Mouse (Mus musculus) embryonic fibroblast, embryonic 13.5 days (primary cell): ENCODE data around the gene Rasgrp2. TPM values are rescaled to one million over a fixed set of nuclear protein-coding genes. Genes with fewer than 3 reads are reported as not detected.

Experiments used
- H3K27ac ChIP-seq: 2 replicates; pipeline ENCODE4 v1.5.1; 2012; ENCODE audit warnings: low read length, control low read depth, inconsistent platforms; ENCODE audit not compliant: insufficient read depth
- H3K4me1 ChIP-seq: 2 replicates; pipeline ENCODE4 v1.6.1; 2011; ENCODE audit warnings: low read length; ENCODE audit not compliant: control insufficient read depth, insufficient read depth
- H3K4me3 ChIP-seq: 2 replicates; pipeline ENCODE4 v1.5.1; 2011; ENCODE audit warnings: mild to moderate bottlenecking, control low read depth, low read length; ENCODE audit not compliant: insufficient read depth
- CTCF ChIP-seq: IDR thresholded peaks from 2 replicates; pipeline ENCODE4 v1.5.1; 2011; ENCODE audit warnings: mild to moderate bottlenecking, control low read depth, low read length, moderate library complexity, borderline replicate concordance; ENCODE audit not compliant: insufficient read depth
- POLR2A ChIP-seq: IDR thresholded peaks from 2 replicates; pipeline ENCODE4 v1.6.1; 2011; ENCODE audit warnings: low read depth, mild to moderate bottlenecking, control low read depth, low read length, moderate library complexity
- polyA plus RNA-seq: library from polyadenylated mRNA; stranded (reverse); fragments of >200 nt; gene quantifications from 2 replicates; pipeline ENCODE4 v1.2.4, GENCODE M21; 2011; ENCODE audit warnings: low read depth; ENCODE audit not compliant: missing spikeins, insufficient read length

Rasgrp2 gene
- polyA plus RNA-seq, result 1.8 and 2.3 TPM in 2 replicates

DNA sequence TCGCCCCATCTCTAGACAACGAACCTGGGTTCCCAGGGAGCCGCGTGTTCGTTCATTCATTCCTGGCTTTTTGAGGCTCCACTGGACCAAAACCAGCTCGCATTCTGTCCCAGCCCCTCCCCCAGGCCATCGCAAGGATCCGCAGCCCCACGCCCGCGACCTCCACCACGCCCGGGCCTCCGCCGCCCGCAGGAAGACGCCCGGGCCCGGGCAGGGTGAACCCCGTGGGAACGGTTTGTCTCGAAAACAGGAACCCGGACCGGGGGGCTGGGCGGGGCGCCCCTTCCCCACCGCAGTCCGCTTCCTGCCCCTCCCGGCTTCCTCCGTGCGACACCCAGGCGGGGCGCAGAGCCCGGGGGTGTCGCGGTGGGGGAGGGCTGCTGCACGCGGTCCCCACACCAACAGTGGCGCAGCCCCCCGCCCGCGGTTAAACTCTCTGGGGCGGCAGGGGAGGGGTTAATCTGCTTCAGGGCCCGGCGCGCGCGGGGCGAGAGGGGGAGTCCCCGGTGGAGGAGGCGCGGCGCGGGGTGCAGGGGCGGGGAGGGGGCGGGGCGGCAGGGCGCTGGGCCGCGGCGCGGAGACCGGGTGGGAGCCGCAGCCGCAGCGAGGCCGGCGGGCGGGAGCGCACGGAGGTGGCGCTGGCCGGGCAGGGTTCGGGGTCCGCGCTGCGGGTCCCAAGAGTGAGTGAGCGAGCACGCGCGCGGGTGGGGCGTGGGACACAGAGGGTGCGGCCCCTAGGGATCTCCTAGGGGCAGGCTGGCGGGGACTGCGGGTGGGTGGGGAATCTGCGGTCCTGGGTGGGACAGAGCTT lies at the start of gene Rasgrp2:
TSS of gene Rasgrp2 (plus strand) at position 56 of the 811 bp plus-strand sequence.
- Histone ChIP-seq H3K4me1 (no peaks in the 10 kb centered on the region), H3K4me3 (peak within 1 kb of the TSS; percentile 33), H3K27ac (no peak within 1 kb of the TSS)
- TF ChIP-seq POLR2A (no peak), CTCF (no peak)

DNA sequence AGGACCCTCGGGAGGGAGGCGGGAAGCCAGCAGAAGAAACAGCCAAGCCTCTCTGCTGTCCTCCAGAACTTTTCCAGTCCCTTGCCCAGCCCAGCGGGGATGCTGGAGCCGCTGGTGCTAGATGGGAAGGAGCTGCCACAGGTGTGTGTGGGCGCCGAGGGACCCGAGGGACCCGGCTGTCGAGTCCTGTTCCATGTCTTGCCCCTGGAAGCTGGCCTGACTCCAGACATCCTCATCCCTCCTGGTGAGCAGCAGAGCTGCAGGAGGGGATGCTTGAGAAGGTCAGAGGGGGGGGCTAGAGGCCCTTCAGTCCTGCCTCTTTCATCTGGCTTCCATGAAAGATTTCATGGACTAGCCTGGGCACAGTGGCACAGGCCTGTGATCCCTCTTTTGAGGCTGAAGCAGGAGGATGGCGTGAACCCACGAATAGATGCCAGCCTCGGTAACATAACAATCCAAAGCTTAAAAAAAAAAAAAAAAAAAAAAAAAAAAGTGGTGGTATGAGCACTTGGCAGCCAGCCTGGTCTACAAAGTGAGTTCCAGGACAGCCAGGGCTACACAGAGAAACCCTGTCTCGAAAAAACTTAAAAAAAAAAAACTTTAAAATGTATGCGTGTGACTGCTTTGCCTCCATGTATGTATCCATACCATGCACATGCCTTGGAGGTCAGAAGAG lies 47.6 kb upstream of the Rasgrp2 start:
- Histone ChIP-seq H3K27ac (no peak overlapping the region), H3K4me3 (no peak overlapping the region), H3K4me1 (no peaks in the 10 kb centered on the region)
- TF ChIP-seq CTCF, result no peak
- no peak for TF ChIP-seq POLR2A

DNA sequence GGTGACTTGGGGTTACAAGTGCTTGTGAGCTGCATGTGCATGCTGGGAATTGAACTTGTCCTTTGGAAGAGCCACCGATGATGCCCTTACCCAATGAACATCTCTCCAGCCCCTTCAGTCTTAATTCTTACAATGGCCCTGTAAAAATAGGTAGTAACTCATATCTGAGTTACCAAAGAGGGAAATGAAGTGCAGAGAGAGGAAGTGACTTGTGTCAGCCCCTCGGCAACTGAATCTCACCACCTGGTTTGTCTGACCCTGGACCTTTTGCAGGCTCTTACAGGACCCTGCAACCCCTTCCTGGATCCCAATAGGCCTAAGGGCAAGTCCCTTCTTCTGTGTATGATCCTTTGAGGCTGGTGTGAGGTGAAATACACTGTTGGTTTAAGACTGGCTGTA lies 47.0 kb upstream of the Rasgrp2 start:
- no peak for TF ChIP-seq POLR2A
- no peak for TF ChIP-seq CTCF
- H3K4me3 ChIP-seq, result no peak overlapping the region
- H3K4me1 ChIP-seq, result no peaks in the 10 kb centered on the region
- no peak overlapping the region for H3K27ac ChIP-seq

DNA sequence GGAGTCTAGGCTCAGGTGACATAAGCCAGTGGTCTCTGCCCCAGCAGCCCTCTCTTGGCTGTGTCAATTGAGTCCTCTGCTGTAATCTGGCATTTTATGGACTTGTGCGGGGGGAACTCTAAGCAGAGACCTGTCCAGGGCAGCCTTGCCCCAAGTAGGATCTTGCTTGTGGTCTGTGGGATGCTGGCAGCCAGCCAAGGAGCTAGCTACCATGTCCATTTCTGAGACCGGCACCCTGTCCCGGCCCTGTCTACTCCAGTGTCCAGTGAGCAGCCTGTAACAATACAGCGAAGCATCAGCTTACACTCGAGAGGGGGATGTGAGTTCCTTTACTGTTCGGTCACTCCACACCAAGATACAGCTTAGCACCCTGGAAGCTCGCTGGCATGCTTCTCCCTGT lies 45.1 kb upstream of the Rasgrp2 start:
- H3K4me1 ChIP-seq, result no peaks in the 10 kb centered on the region
- no peak overlapping the region for H3K4me3 ChIP-seq
- no peak overlapping the region for H3K27ac ChIP-seq
- no peak for TF ChIP-seq POLR2A
- TF ChIP-seq CTCF, result no peak

DNA sequence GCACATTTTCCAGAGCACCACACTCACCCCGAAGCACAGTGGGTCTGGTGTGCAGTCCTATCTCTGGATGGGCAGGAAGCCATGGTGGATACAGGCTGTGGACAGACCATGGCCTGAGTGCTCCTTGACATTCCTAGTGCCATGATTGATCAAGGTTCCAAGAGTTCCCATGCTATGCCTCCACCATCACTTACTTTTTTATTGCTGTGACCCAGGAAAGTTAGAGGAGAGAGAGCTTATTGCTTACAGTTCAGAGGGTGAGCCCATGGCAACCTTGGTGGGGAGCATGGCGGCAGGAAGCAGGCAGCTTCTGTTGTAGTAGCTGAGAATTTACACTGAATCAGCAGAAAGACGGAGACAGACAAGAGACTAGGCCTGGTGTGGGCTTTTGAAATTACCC lies 37.8 kb upstream of the Rasgrp2 start:
- Histone ChIP-seq H3K27ac (no peak overlapping the region), H3K4me1 (peaks cover 5% of the 10 kb centered on the region; the same call in 1 of the 2 replicates), H3K4me3 (no peak overlapping the region)
- TF ChIP-seq POLR2A, result no peak
- no peak for TF ChIP-seq CTCF

DNA sequence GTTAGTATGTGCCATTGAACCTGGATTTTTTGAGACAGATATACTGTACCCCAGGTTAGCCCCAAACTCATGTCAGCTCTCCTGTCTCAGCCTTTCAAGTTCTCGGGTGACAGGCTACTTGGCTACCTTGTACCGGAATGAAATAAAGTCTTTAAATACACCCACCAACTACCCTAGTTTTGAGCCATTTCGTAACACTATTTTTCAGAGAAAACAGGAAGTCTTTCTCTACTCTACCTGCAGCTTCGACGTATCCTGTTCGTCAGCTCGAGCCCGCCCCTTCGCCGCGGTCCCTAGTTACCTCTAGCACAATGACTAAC lies 36.1 kb upstream of the Rasgrp2 start:
- Histone ChIP-seq H3K4me1 (peaks cover 7% of the 10 kb centered on the region; the same call in 1 of the 2 replicates), H3K4me3 (peak overlapping the region; percentile 62), H3K27ac (0 out of 2 replicates have a peak overlapping the region, but pooled peaks have one; percentile 23)
- peak; percentile 44 for TF ChIP-seq POLR2A
- no peak for TF ChIP-seq CTCF

DNA sequence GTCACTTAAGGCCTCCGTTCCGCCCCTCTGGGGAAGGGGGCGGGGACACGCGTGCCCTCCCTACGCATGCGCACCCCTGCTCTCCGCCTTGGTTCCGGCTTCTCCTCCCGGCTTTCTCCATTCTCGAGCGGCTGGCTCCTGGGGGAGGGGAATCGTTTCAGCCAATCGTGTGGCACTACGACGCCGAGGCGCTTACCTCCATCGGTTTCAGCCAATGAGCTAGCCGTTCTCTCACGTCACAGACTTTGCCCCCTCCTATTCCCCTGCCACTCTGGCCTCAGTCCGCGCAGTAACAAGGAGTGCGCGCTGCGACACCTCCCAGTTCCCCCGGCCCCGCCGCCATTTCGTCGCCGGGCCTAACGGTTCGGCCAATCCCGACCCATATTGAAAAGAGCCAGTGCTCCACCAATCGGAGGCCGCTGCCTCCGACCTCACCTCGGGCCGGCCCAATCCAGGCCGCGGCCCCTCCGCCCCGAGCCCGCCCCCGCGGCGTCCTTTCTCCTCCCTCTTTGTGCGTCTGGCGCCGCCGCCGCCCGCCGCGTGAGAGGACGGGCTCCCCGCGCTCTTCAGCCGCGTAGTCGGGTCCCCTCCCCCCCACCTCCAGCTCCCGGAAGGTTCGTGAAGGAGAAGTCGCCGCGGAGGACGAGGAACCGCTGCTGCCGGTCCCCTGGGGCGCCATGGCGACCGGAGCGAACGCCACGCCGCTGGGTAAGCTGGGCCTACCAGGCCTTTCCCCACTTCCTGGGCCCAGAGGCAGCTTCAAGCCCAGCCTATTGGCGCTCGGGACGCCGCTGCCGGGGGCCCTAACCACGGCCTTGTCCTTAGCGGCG lies 35.5 kb upstream of the Rasgrp2 start, which contains the start of gene Sf1:
TSS of gene Sf1 (plus strand) at position 280 of the 830 bp plus-strand sequence.
- Histone ChIP-seq H3K4me3 (peak within 1 kb of the TSS; percentile 87), H3K27ac (peak within 1 kb of the TSS; percentile 98), H3K4me1 (peaks cover 7% of the 10 kb centered on the region; the same call in 1 of the 2 replicates)
- peak; percentile 56 for TF ChIP-seq POLR2A
- TF ChIP-seq CTCF, result no peak

DNA sequence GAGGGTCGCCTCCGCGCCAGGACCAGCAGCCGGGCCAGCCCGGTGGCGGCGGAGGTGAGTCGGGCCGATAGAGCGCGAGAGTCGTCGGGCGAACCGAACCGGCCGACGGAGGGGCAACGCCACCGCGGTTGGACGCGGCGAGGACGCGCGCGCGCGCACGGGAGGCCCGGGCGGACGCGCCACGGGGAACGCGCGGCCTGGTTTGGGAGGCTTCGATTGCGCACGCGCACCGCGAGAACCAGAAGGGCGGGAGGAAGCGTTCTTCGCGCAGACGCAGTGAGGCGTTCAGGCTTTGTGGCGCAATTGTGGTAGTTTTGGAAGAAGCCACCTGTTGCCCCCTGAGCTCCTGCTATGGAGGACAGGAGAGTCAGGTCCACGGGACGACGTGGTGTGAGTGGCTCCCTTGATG lies 34.8 kb upstream of the Rasgrp2 start:
- peak overlapping the region; percentile 98 for H3K27ac ChIP-seq
- peaks cover 7% of the 10 kb centered on the region; the same call in 1 of the 2 replicates for H3K4me1 ChIP-seq
- peak overlapping the region; percentile 87 for H3K4me3 ChIP-seq
- TF ChIP-seq POLR2A (0 out of 2 replicates have a peak, but pooled peaks have one; percentile 19), CTCF (no peak)

DNA sequence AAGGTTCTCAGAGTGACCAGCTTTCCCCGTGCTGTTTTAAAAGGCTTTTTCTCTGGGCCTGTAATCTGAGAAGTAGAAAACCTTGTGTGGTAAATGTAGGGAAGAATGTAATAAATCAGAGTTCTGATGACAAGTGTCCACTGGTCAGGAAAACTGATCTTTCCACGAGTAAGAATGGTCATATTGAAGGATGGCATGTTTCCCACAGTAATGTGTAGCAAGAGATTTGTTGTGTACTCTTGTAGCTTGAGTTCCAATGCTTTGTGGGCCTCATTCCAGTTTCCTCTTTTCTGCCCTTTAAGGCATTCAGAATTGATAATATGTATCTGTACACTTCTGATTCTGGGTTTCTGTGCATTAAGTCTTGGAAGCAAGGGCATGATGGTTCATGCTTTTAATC lies 34.3 kb upstream of the Rasgrp2 start:
- no peak overlapping the region for H3K27ac ChIP-seq
- H3K4me3 ChIP-seq, result peak overlapping the region; percentile 87
- TF ChIP-seq POLR2A, result no peak
- no peak for TF ChIP-seq CTCF
- peaks cover 7% of the 10 kb centered on the region; the same call in 1 of the 2 replicates for H3K4me1 ChIP-seq

DNA sequence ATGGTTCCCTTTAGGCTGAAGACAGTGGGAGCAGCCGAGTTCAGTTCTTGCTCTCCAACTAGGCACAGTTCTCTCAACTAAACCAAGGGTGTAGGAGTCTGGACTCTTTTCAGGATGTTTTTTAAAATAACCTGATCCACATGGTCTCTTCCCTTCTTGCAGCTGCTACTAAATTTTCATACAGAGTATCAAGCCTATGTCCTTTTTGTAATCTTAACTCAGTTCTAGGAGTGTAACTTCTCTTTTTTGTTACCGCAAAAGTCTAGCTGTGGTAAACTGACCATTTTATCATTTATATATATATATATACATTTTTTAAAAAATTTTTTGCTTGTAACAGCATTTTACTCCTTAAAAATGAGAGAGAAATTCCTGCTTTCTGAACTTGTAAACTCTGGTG lies 29.0 kb upstream of the Rasgrp2 start:
- H3K4me3 ChIP-seq, result no peak overlapping the region
- no peak overlapping the region for H3K27ac ChIP-seq
- TF ChIP-seq POLR2A (no peak), CTCF (no peak)
- peaks cover 14% of the 10 kb centered on the region for H3K4me1 ChIP-seq
